Mouse (Mus musculus) bone marrow, adult 2 months (tissue): ENCODE measurements around the gene Efna2.

Source experiments
- CTCF ChIP-seq: fragments of 200-500 bp; IDR thresholded peaks from 2 replicates; pipeline ENCODE4 v1.5.1; 2011; ENCODE audit warnings: low read length, control low read depth; ENCODE audit not compliant: control insufficient read depth, insufficient read depth
- POLR2A ChIP-seq: fragments of 200-500 bp; IDR thresholded peaks from 2 replicates; pipeline ENCODE4 v1.6.1; 2011; ENCODE audit warnings: low read depth, mild to moderate bottlenecking, control low read depth, low read length, borderline replicate concordance; ENCODE audit not compliant: control insufficient read depth

DNA sequence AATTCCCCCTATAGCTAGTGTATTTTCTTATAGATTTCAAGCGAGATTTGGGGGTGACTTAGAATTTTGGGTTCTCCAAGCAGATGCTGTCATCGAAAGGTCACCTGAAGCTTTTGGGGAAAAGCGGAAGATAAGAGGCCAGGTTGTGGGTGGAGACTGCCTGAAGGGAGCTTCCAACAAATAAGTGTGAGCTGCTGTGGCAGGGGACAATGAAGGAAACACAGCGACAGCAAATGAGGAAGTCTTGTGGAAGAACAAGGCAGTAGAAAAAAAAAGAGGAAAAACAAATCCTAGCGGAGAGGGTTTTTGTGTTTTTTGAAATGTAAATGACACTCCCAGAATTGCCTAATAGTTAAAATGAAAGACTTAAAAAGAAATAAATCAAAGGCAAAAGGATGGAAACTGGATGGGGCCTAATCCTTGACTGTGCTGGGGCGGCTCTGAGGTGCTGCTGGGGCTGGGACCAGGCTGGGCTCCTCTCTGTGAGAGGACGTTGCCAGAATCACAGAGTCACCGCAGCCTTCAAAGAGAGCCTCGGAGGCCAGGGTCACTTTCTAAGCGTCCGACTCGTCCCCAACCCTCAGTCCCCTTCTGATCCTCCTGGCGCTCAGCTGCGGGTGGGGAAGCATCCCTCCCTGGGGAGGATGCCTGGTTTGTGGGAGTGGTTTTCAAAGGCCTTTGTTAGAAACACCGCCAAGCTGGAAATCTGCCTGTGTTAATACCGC lies 35.9 kb downstream of the Efna2 start:
- TF ChIP-seq CTCF (no peak), POLR2A (no peak)
